Mouse (Mus musculus) kidney, postnatal 4 days (tissue): ENCODE data around the gene Ncmap.
"Not testable (repeated sequence)": the region's sequence is repeated elsewhere in the genome, so short reads cannot be mapped to it uniquely, and the experiment has no call there.

Experiments used
- DNase-seq, 2 experiments: peaks; one replicate each; pipeline ENCODE4 v3.0.0; 2021; ENCODE audit warnings: mixed read lengths in 2 of 2

Gene Ncmap

DNA sequence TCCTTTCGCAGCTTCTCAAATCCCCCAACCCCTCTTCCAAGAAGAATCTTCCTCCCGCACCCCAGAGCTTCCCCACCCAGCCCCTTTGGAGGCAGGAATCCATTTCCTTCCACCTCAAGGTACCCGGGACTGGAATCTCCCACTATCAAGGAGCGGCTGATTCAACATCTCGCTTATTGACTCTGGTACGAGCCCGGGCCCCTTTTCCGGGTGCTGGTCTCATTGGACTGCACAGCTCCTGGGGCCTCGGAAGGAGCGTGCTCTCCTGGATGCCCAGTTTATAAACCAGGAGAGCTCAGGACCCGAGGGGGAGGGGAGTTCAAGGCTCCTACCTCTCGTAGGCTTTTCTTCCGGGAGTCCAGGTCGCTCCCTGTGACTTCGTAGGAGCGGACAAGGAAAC, 476 bp downstream of the Ncmap start:
- no peak for DNase-seq

GRCm38 (mm10) chr4:135396303-135396702, 1.7 kb downstream of the Ncmap start:
- DNase-seq = no peak

GRCm38 (mm10) chr4:135395375-135395774, 2.7 kb downstream of the Ncmap start:
- DNase-seq = no peak

DNA sequence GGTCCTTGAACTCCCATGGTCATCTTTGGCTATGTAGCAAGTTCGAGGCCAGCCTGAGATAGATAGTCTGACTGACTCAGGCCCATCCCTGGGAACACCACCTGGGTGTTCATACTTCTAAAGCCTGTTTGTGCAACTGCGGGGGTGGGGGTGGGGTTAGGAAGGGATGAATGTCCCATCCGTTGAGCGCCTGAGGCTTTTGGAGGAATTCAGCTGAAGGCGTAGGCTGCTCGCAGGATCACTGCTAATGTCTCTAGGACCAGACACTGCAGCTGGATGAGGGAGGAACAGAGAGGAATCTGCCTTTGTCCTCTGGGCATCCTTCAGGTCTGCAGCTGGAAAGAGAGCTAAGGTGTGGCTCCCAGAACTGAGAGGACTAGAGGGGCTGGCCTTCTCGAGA, 3.4 kb downstream of the Ncmap start:
- DNase-seq = no peak

GRCm38 (mm10) chr4:135393381-135393780, 4.6 kb downstream of the Ncmap start:
- no peak for DNase-seq

DNA sequence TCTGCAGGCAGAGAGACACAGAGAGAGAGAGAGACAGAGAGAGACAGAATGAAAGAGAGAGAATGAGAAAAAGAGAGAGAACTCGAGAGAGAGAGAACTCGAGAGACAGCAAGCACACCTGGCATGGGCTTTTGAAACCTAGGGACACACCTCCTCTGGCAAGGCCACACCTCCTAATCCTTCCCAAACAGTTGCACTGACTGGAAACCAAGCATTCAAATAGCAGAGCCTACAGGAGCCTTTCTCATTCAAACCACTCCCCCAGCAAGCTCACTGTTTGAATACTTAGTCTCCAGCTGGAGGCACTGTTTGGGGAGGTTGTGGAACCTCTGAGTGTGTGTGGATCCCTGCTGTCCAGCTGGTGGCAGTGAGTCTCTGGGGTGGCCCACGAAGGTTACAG, 5.2 kb downstream of the Ncmap start:
- no peak for DNase-seq

- DNase-seq = no peak
Measured at GRCm38 (mm10) chr4:135391014-135391413, 7.0 kb downstream of the Ncmap start.

- DNase-seq = peak; percentile 59 to 68
Measured at GRCm38 (mm10) chr4:135385614-135386013, 12.4 kb downstream of the Ncmap start.

DNA sequence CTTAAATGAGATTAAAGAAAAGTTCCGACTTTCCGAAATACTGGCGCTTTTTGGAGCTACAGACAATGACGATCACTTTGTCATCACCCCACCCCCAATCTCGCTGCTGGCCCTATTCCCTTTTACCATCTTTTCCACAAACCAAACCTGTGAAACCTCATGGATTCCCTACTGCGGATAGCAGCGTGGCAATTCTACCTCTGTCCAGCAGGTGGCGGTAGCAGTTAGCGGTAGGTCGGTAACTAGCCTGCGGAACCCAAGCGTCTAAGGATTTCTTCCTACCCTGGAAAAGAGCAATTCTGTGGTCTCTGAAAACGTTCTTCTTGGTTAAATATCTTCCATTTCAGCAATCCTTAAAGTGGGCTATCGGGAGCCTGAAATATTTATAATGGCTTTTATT, 15.7 kb downstream of the Ncmap start:
- DNase-seq = peak; percentile 84 to 87

DNA sequence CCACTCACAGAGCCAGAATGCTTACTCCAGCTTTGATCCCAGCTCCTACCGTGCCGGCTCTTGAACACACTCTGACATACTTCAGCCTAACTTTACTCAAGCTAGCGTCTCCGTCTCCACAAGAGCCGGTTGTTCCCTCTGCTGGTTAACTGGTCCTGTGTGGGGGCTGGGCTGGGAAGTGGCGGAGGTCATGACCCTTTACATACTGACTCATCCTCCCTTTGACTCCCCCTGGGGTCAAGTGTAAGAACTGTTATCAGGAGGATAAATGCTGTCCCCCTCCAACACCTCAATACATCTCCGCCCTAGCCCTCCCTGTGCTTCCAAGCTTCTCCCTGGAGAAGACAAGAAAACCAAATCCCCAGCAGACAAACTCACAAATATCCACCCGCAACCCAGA, 16.7 kb downstream of the Ncmap start:
- no peak for DNase-seq

- no peak for DNase-seq
Measured at GRCm38 (mm10) chr4:135377241-135377640, 20.8 kb downstream of the Ncmap start.

DNA sequence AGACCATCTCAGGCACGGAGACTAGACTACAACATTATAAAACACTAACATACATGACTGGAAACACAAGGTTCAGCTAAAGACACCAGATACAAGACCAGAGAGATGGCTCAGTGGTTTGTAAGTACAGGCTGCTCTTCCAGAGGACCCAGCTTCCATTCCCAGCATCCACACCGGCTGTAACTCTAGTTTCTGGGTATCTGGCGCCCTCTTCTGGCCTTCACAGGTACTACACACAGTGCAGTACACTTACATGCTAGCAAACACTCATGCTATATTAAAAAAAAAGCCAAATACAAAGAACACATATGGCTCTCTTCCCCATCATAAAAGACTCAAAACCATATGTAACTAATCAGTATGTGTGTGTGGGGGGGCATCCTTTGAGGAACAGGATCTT, 22.6 kb downstream of the Ncmap start:
- no peak for DNase-seq

DNA sequence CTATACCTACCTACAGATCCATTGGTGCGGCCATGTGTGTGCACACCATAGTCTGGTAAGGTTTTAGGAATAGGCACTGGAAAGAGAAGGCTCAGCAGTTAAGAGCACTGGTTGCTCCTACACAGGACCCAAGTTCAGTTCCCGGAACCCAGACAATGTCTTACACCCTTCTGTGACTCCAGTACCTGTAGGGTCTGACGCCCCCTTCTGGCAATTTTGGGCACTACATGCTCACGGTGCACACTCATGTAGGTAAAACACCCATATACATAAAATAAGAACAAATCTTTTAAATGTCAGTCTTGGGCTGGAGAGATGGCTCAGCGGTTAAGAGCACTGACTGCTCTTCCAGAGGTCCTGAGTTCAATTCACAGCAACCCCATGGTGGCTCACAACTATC, 24.7 kb downstream of the Ncmap start:
- no peak for DNase-seq

GRCm38 (mm10) chr4:135370372-135370771, 27.7 kb downstream of the Ncmap start:
- no peak for DNase-seq

GRCm38 (mm10) chr4:135362828-135363227, 35.2 kb downstream of the Ncmap start:
- no peak for DNase-seq

DNA sequence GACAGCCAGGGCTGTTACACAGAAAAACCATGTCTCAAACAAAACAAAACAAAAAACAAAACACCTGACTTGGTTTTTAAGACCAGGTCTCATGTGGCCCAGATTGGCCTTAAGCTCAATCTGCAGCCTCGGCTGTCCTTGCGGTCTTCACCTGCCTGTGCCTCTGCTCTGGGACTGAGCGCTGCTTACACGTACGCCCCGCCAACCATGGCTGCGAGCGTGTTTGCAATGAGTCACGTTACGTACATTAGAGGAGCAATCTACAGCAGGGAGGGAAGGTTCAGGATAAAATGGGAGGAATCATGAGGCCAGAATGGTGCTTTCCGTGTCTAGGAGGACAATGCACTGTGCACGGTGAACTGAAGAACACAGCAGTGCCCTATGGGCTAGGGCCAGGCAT, 36.3 kb downstream of the Ncmap start:
- no peak for DNase-seq

DNA sequence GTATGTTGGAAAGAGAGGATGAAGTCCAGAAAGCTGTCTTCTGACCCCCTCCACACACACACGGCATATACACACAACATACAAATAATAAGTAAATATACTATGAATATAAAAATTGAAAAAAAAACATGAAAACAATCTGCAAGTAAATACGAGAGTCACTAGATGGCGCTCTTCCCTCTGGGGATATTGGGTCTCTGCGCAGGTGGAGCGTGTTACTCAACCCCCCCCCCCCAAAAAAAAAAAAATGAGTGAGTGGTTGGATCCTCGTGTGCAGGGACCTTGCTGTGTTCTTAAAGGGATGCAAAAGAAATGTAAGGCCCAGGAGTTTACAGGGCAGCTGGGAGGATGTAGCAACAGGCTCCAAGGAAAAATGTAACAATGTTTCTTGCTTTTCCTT, 39.3 kb downstream of the Ncmap start:
- peak; percentile 26 to 54 for DNase-seq

DNA sequence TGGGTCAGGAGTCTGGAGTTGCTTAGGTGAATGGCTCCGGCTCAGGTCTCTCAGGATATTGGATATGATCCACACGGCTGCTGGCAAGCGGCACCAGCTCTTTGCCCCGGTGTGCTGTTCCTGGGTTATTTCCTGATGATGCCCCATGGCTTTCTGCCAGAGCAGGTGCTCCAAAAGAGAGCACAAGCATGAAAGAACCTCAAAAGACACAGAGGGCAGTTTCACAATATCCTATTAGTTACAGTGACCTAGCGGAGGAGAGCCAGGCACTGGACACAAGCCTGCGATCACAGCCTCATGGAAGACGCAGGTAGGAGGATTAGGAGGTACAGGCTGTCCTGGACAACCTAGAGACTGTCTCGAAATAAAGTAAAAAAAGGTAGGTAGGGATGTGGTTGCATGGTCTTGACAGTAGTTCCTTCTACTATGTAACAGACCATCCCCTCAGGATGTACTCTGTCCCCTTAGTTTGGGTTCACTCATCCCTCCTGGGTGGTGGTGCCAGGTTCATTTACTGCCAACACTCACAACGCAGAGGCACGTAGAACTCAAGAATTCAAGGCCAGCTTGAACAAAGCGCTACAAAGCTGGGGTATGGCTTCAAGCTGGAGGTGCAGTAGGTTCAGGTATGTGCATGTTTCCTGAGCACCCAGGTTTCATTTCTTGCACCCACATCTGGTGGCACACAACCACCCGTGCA, 40.7 kb downstream of the Ncmap start:
- DNase-seq = peak in 1 of 2 experiments; percentile 44

GRCm38 (mm10) chr4:135355886-135356550, 42.0 kb downstream of the Ncmap start:
- DNase-seq = peak in 1 of 2 experiments; percentile 28

- not testable (repeated sequence) for DNase-seq
Measured at GRCm38 (mm10) chr4:135354751-135355150, 43.3 kb downstream of the Ncmap start.

- DNase-seq = peak in 1 of 2 experiments; percentile 34
Measured at GRCm38 (mm10) chr4:135353794-135354450, 44.1 kb downstream of the Ncmap start.

DNA sequence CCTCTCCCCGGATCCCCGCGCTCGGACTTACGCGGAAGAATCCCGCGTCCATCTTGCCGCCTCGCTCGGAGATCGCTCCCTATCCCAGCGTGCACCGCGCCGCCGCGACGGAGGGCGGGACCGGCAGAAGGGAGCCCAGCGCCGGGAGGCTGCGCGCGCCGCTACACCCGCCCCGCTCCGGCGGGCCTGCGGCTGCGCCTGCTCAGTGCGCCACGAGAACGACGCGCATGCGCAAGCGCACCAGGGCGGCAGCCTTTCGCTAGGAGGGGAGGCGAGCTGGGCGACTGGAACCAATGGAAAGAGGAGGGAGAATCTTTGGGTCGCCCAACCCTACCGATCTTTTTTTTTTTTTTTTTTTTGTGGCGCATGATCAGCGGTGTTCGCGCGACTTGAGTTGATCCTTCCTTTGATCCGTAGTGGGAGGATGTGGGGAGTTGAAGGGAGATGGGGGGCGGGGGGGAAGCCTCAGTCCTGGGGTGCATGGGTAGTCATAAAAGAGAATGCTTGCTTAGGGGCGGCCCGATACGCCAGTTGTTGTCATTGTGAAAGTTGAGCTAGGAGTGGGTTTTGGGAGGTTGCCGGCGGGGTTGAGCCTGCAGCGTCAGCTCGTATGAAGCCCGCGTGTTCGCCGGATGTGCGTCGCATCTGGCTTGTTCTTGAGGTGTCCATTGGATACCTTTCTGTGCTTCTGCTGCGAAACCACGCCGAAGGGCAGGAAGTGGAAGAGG, 44.8 kb downstream of the Ncmap start, which contains the start of gene Srrm1:
TSS of gene Srrm1 (minus strand) at position 256 of the 728 bp plus-strand sequence.
- DNase-seq = peak; percentile 98 to 99
